Mouse (Mus musculus) neural tube, embryonic 10.5 days (tissue): ENCODE measurements around the gene Neurl1b.
A peak's percentile ranks its signal among the peaks of the same experiment; 100 is the strongest.

ENCODE experiments used
- DNase-seq: peaks from one replicate; pipeline ENCODE4 v3.0.0-alpha.2; 2017; ENCODE audit warnings: low spot score; ENCODE audit errors: extremely low spot score

Gene Neurl1b

GRCm38 (mm10) chr17:26451651-26452295 lies 37.1 kb downstream of the Neurl1b start:
- DNase-seq, result peak; percentile 24

GRCm38 (mm10) chr17:26452371-26452972 lies 37.8 kb downstream of the Neurl1b start:
- DNase-seq, result peak; percentile 35

- DNase-seq, result no peak
Measured at GRCm38 (mm10) chr17:26457506-26457905, 42.9 kb downstream of the Neurl1b start.

GRCm38 (mm10) chr17:26458049-26458448 lies 43.4 kb downstream of the Neurl1b start:
- no peak for DNase-seq

GRCm38 (mm10) chr17:26462634-26463170 lies 48.1 kb downstream of the Neurl1b start:
- peak; percentile 74 for DNase-seq

- DNase-seq, result no peak
Measured at GRCm38 (mm10) chr17:26463432-26463831, 48.8 kb downstream of the Neurl1b start.

- no peak for DNase-seq
Measured at GRCm38 (mm10) chr17:26463984-26464383, 49.4 kb downstream of the Neurl1b start.

GRCm38 (mm10) chr17:26464481-26464880 lies 49.9 kb downstream of the Neurl1b start:
- no peak for DNase-seq

- DNase-seq, result no peak
Measured at GRCm38 (mm10) chr17:26464972-26465371, 50.3 kb downstream of the Neurl1b start.

- DNase-seq, result peak; percentile 79
Measured at GRCm38 (mm10) chr17:26466741-26467150, 52.1 kb downstream of the Neurl1b start.

GRCm38 (mm10) chr17:26467619-26468018 lies 53.0 kb downstream of the Neurl1b start:
- DNase-seq, result no peak

- DNase-seq, result no peak
Measured at GRCm38 (mm10) chr17:26468102-26468894, 53.7 kb downstream of the Neurl1b start.

- DNase-seq, result no peak
Measured at GRCm38 (mm10) chr17:26476871-26477270, 62.2 kb downstream of the Neurl1b start.

- no peak for DNase-seq
Measured at GRCm38 (mm10) chr17:26478672-26479071, 64.0 kb downstream of the Neurl1b start.

- DNase-seq, result no peak
Measured at GRCm38 (mm10) chr17:26479619-26480018, 65.0 kb downstream of the Neurl1b start.

- no peak for DNase-seq
Measured at GRCm38 (mm10) chr17:26480956-26481355, 66.3 kb downstream of the Neurl1b start.

GRCm38 (mm10) chr17:26484626-26485421 lies 70.2 kb downstream of the Neurl1b start:
- DNase-seq, result no peak

- no peak for DNase-seq
Measured at GRCm38 (mm10) chr17:26487266-26487665, 72.6 kb downstream of the Neurl1b start.

- no peak for DNase-seq
Measured at GRCm38 (mm10) chr17:26487917-26488316, 73.3 kb downstream of the Neurl1b start.

GRCm38 (mm10) chr17:26488711-26489403 lies 74.2 kb downstream of the Neurl1b start:
- no peak for DNase-seq

- DNase-seq, result no peak
Measured at GRCm38 (mm10) chr17:26490072-26490471, 75.4 kb downstream of the Neurl1b start.
